Mouse (Mus musculus) neural tube, embryonic 11.5 days (tissue): ENCODE data around the gene Lysmd1. TPM values are rescaled to one million over a fixed set of nuclear protein-coding genes. Genes with fewer than 3 reads are reported as not detected.
"Not testable (repeated sequence)": the region's sequence is repeated elsewhere in the genome, so short reads cannot be mapped to it uniquely, and the experiment has no call there.

Experiments
- ATAC-seq: fragments of 200-750 bp; cut with Nextera tagmentation; 2 replicates; pipeline ENCODE4 v1.8.0; 2017; ENCODE audit warnings: moderate number of reproducible peaks, mild to moderate bottlenecking, moderate TSS enrichment, moderate library complexity; ENCODE audit not compliant: insufficient read depth, low FRiP score, low TSS enrichment
- DNase-seq: peaks from one replicate; pipeline ENCODE4 v3.0.0-alpha.2; 2015; ENCODE audit warnings: low spot score
- H3K27ac ChIP-seq: fragments of 300-500 bp; sonication (generic); 2 replicates; pipeline ENCODE4 v1.5.1; 2014; ENCODE audit warnings: low read depth, mild to moderate bottlenecking, low read length
- H3K27me3 ChIP-seq: fragments of 300-500 bp; sonication (generic); 2 replicates; pipeline ENCODE4 v1.6.1; 2014; ENCODE audit warnings: mild to moderate bottlenecking, low read length, mixed read lengths; ENCODE audit not compliant: control insufficient read depth, insufficient read depth
- H3K36me3 ChIP-seq: fragments of 300-500 bp; sonication (generic); 2 replicates; pipeline ENCODE4 v1.6.1; 2014; ENCODE audit warnings: mild to moderate bottlenecking, low read length, moderate library complexity, mixed read lengths; ENCODE audit not compliant: control insufficient read depth, insufficient read depth
- H3K4me1 ChIP-seq: fragments of 300-500 bp; sonication (generic); 2 replicates; pipeline ENCODE4 v1.6.1; 2014; ENCODE audit warnings: low read length, mixed read lengths; ENCODE audit not compliant: control insufficient read depth, insufficient read depth
- H3K4me2 ChIP-seq: fragments of 300-500 bp; sonication (generic); 2 replicates; pipeline ENCODE4 v1.6.1; 2014; ENCODE audit warnings: low read depth, mild to moderate bottlenecking, moderate library complexity
- H3K4me3 ChIP-seq: fragments of 300-500 bp; sonication (generic); 2 replicates; pipeline ENCODE4 v1.5.1; 2014; ENCODE audit warnings: low read depth, low read length
- H3K9ac ChIP-seq: fragments of 300-500 bp; sonication (generic); 2 replicates; pipeline ENCODE4 v1.6.1; 2014; ENCODE audit warnings: mild to moderate bottlenecking, low read length
- H3K9me3 ChIP-seq: fragments of 300-500 bp; sonication (generic); 2 replicates; pipeline ENCODE4 v1.6.1; 2016; ENCODE audit warnings: low read length; ENCODE audit not compliant: control insufficient read depth
- WGBS: fragments of 180-500 bp; shearing (Covaris S2); extraction: QIAGEN DNeasy Blood & Tissue Kit; methylation state at CpG from one replicate; pipeline ENCODE4 v1.1.7; 2014; 5-methylcytosine and 5-hydroxymethylcytosine counted together
- polyA plus RNA-seq: library from polyadenylated mRNA; unstranded; fragments of >200 nt; fragmentation: Nextera tagmentation; extraction: Ambion mirVana; gene quantifications from 2 replicates; pipeline ENCODE4 v1.2.1, GENCODE M21; 2014

Lysmd1 gene
- polyA plus RNA-seq, 1 experiment from 2014 or later, result 17.9 TPM

- ATAC-seq, result peak; percentile 11; the same call in 1 of the 2 replicates
- Histone ChIP-seq H3K4me1 (peaks cover 12% of the 10 kb centered on the region), H3K9ac (peak overlapping the region; percentile 73), H3K36me3 (no peaks in the 10 kb centered on the region), H3K9me3 (no peaks in the 10 kb centered on the region), H3K27ac (no peak overlapping the region), H3K27me3 (no peaks in the 10 kb centered on the region), H3K4me3 (peak overlapping the region; percentile 60), H3K4me2 (peak overlapping the region; percentile 66)
- DNase-seq, result no peak
- 62% methylated on average over 11 of the region's 11 CpGs for WGBS
These were observed 712 bp upstream of the Lysmd1 start for GRCm38 (mm10) chr3:95133176-95133575.

- not testable (repeated sequence) for H3K4me2 ChIP-seq
These were observed 245 bp downstream of the Lysmd1 start for GRCm38 (mm10) chr3:95134133-95134532.

GRCm38 (mm10) chr3:95135023-95135422 lies 1.1 kb downstream of the Lysmd1 start:
- no peak for DNase-seq
- H3K4me3 ChIP-seq, result peak overlapping the region; percentile 23
- no peak overlapping the region for H3K9ac ChIP-seq
- H3K36me3 ChIP-seq, result no peaks in the 10 kb centered on the region
- H3K27ac ChIP-seq, result no peak overlapping the region
- peak overlapping the region; percentile 38 for H3K4me2 ChIP-seq
- H3K4me1 ChIP-seq, result peaks cover 5% of the 10 kb centered on the region; the same call in 1 of the 2 replicates
- H3K9me3 ChIP-seq, result no peaks in the 10 kb centered on the region
- no peaks in the 10 kb centered on the region for H3K27me3 ChIP-seq
- ATAC-seq, result no peak
- 30% methylated on average over 6 of the region's 6 CpGs for WGBS

More at GRCm38 (mm10) chr3:95134133-95134532, 245 bp downstream of the Lysmd1 start:
- H3K36me3 ChIP-seq, H3K27ac ChIP-seq, H3K27me3 ChIP-seq, H3K9me3 ChIP-seq, H3K4me3 ChIP-seq, H3K9ac ChIP-seq, DNase-seq: not testable (repeated sequence)
- ATAC-seq, result peak; percentile 37
- no CpG with 5 or more reads among the region's 12 CpGs for WGBS
- peaks cover 11% of the 10 kb centered on the region for H3K4me1 ChIP-seq

- H3K36me3 ChIP-seq, result peaks cover 3% of the 10 kb centered on the region
- peak overlapping the region; percentile 38; the same call in 1 of the 2 replicates for H3K4me2 ChIP-seq
- DNase-seq (no peak), ATAC-seq (no peak)
- H3K9me3 ChIP-seq, result no peaks in the 10 kb centered on the region
- WGBS, result 92% methylated on average over 7 of the region's 7 CpGs
- H3K4me3 ChIP-seq, result no peak overlapping the region
- H3K4me1 ChIP-seq, result peaks cover 3% of the 10 kb centered on the region; the same call in 1 of the 2 replicates
- H3K9ac ChIP-seq, result no peak overlapping the region
- H3K27ac ChIP-seq, result no peak overlapping the region
- no peaks in the 10 kb centered on the region for H3K27me3 ChIP-seq
These were observed 1.7 kb downstream of the Lysmd1 start for GRCm38 (mm10) chr3:95135433-95136052.

- H3K4me3 ChIP-seq, result no peak overlapping the region
- H3K4me2 ChIP-seq, result no peak overlapping the region
- peaks cover 4% of the 10 kb centered on the region for H3K36me3 ChIP-seq
- no peak overlapping the region for H3K9ac ChIP-seq
- peaks cover 3% of the 10 kb centered on the region; the same call in 1 of the 2 replicates for H3K4me1 ChIP-seq
- DNase-seq (no peak), ATAC-seq (no peak)
- no peaks in the 10 kb centered on the region for H3K27me3 ChIP-seq
- no peaks in the 10 kb centered on the region for H3K9me3 ChIP-seq
- no peak overlapping the region for H3K27ac ChIP-seq
- 94% methylated on average over 3 of the region's 3 CpGs for WGBS
These were observed 2.4 kb downstream of the Lysmd1 start for GRCm38 (mm10) chr3:95136336-95136735.

GRCm38 (mm10) chr3:95139586-95140288 lies 5.8 kb downstream of the Lysmd1 start:
- no peak overlapping the region for H3K4me3 ChIP-seq
- 72% methylated on average over 25 of the region's 25 CpGs for WGBS
- ATAC-seq, result no peak

GRCm38 (mm10) chr3:95140289-95140595 lies 6.4 kb downstream of the Lysmd1 start:
- Histone ChIP-seq H3K9me3 (no peaks in the 10 kb centered on the region), H3K4me1 (no peaks in the 10 kb centered on the region; the same call in 1 of the 2 replicates), H3K9ac (no peak overlapping the region), H3K27me3 (no peaks in the 10 kb centered on the region), H3K4me2 (no peak overlapping the region), H3K4me3 (no peak overlapping the region), H3K27ac (no peak overlapping the region), H3K36me3 (peaks cover 4% of the 10 kb centered on the region)
- DNase-seq (no peak), ATAC-seq (no peak)
- 65% methylated on average over 18 of the region's 18 CpGs for WGBS

More at GRCm38 (mm10) chr3:95139586-95140288, 5.8 kb downstream of the Lysmd1 start:
- no peaks in the 10 kb centered on the region for H3K9me3 ChIP-seq
- peaks cover 3% of the 10 kb centered on the region; the same call in 1 of the 2 replicates for H3K4me1 ChIP-seq
- DNase-seq, result no peak
- H3K27me3 ChIP-seq, result no peaks in the 10 kb centered on the region
- peaks cover 4% of the 10 kb centered on the region for H3K36me3 ChIP-seq
- H3K4me2 ChIP-seq, result no peak overlapping the region
- no peak overlapping the region for H3K27ac ChIP-seq
- no peak overlapping the region for H3K9ac ChIP-seq

- Histone ChIP-seq H3K9ac (no peak overlapping the region), H3K4me3 (no peak overlapping the region), H3K4me2 (no peak overlapping the region), H3K36me3 (peaks cover 4% of the 10 kb centered on the region), H3K4me1 (no peaks in the 10 kb centered on the region), H3K27me3 (no peaks in the 10 kb centered on the region), H3K9me3 (no peaks in the 10 kb centered on the region), H3K27ac (no peak overlapping the region)
- ATAC-seq, result no peak
- WGBS, result 86% methylated on average over 6 of the region's 6 CpGs
- no peak for DNase-seq
These were observed 6.9 kb downstream of the Lysmd1 start for GRCm38 (mm10) chr3:95140795-95141194.

- Histone ChIP-seq H3K27me3 (no peaks in the 10 kb centered on the region), H3K9ac (no peak overlapping the region), H3K27ac (no peak overlapping the region), H3K4me1 (no peaks in the 10 kb centered on the region), H3K9me3 (no peaks in the 10 kb centered on the region), H3K36me3 (peaks cover 4% of the 10 kb centered on the region), H3K4me2 (no peak overlapping the region), H3K4me3 (no peak overlapping the region)
- no peak for ATAC-seq
- WGBS, result 96% methylated on average over 9 of the region's 9 CpGs
- DNase-seq, result no peak
These were observed 7.6 kb downstream of the Lysmd1 start for GRCm38 (mm10) chr3:95141474-95141873.
